Mouse (Mus musculus): Measurements from ENCODE around the gene Cdk4.

- TF ChIP-seq CTCF (IDR thresholded peaks at IDR 0.05; ENCODE audit: borderline replicate concordance, insufficient read depth, low read length) (no peak), POLR2A (IDR thresholded peaks at IDR 0.05; ENCODE audit: low read depth, low read length) (peak; percentile 81)
These were observed 7.1 kb downstream of the Cdk4 start, which contains the start of gene Tspan31 for GRCm38 (mm10) chr10:127070190-127071121.
